Mouse (Mus musculus) liver (tissue): ENCODE measurements at regions not wholly inside any gene's neighbourhood (a gene's known extent, or its start where the extent isn't known, plus 50 kb on each side); places are given as distances from the start of the nearest gene placed in this dataset.

Experiments
- DNase-seq: peaks from one replicate; pipeline ENCODE4 v3.0.0-alpha.2; 2020; ENCODE audit warnings: mixed read lengths

DNA sequence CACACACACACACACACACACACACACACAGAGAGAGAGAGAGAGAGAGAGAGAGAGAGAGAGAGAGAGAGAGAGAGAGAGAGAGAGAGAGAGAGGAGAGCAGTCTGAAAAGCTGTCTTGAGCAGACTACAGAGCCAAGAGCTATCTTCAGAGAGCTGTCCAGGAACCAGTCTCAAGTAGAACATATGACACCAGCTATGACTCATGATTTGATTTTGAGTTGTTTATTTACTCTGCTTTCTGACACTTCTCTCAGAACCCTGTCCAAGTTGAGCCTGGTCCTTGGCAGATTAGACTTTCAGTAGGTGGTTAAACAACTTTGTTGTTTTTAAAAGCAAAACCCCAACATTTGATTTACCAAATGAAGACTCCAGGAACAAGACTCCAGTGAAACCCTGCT is 420.8 kb upstream of the Lcorl start:
- DNase-seq = no peak

DNA sequence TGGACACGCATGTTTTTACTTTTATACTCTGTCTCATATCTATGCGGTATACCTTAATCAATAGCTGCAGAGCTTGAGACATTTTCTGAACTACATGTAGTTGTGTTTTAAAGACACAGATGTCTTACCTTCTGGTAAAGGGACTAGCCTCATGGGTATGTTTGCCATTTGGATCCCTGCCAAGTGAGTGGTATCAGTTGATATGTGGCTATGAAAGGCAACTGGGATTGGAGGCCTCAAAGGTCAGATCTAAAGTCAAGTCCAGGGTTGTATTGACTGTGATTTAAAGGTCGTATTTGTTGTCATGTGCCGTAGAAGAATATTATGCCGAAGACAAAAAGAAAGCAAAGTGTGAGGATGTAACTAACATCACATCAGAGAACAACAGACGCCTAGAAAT is 399.3 kb upstream of the Lcorl start:
- DNase-seq = no peak

- DNase-seq = no peak
These were observed 396.5 kb upstream of the Lcorl start for GRCm38 (mm10) chr5:46253940-46254339.

DNA sequence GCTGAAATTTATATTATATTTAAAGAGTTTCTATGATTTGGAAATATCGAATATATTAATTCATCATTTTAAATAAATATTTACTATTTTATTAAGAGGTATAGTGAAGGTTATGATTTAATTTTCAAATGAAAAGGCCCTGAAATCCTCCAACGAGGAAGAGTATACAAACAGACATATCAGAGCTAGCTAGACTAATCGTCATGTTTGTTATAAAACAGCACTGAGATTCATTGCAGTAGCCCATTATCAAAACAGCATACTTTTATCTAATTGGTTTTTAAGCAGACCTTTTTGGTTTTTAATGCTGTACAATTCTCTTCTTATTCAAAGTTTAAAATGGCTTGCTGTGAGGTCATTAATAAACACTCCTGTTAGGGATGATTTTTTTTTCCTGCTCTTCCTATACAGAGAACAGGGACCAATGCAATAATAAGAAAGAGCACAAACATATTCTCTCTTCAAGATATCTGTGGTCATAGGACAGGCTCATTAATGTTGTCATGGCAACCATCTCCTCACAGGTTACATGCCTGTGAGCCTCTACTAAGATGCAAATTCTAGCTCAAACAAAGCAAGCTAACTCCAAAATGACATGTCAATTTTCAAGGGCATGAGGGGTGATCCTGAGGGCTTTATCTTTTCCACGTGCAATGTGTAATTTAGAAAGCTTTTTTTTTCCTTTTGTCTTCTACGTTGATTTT is 378.1 kb upstream of the Lcorl start:
- DNase-seq = no peak

- no peak for DNase-seq
These were observed 375.4 kb upstream of the Lcorl start for GRCm38 (mm10) chr5:46232780-46233179.

DNA sequence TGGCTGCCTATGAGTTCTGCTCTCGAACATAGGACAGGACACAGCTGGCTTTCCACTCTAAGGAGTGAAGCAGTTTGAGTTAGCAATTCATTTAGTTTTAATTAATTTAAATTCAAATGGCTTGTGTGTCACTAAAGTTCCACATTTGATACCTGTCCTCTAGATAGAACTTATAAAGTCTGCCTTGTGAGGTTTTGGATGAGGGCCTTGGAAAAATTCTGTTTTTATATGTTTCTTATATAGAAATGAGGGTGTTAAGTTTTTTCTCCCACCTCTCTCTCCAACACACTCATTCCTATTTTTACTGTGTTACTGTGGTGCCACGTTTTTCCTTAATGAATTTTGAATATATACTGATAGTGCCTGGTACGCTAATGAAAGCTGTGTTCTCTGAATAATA is 371.3 kb upstream of the Lcorl start:
- DNase-seq = no peak

- no peak for DNase-seq
These were observed 355.5 kb upstream of the Lcorl start for GRCm38 (mm10) chr5:46212845-46213468.

- DNase-seq = no peak
These were observed 351.7 kb upstream of the Lcorl start for GRCm38 (mm10) chr5:46209076-46209475.

DNA sequence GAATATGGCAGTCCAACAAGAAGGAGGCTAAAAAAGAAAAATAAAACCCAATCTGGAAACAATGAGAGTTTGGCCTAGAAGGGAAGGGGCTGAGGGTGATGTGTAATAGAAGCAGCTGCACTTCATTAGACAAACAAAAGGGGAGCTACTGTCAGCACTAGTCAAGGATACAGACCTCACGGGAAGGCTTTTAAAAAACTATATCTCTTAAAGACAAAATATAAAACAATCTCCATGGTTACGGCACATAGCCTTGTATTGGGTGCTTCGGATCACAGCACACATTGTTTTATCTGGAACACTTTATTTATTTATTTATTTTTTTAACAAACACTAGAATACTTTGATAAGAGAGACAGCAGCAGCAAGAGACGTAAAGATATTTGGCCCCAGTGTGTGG is 346.3 kb upstream of the Lcorl start:
- DNase-seq = no peak

- DNase-seq = no peak
These were observed 345.0 kb upstream of the Lcorl start for GRCm38 (mm10) chr5:46202457-46202772.

- no peak for DNase-seq
These were observed 344.4 kb upstream of the Lcorl start for GRCm38 (mm10) chr5:46201639-46202456.

DNA sequence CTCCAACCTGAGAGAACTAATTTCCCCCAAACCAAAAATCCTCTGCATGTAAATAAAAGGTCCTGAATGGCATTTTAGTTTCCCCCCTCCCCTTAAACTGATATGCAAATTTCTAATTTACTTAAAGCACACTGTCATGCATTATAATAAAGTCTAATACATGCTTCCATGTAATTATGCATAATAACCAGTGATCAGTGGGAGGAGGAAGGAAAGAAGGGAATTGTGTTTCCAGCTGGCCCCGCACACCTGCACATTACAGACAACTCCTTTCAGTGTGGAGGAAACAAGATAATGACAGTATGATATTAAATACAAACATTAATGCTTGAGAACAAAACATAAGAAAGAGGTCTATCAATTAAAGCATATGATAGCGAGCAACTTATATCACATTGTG is 329.5 kb upstream of the Lcorl start:
- DNase-seq = no peak

GRCm38 (mm10) chr5:46182157-46182556 is 324.7 kb upstream of the Lcorl start:
- DNase-seq = no peak

GRCm38 (mm10) chr5:46172315-46172714 is 314.9 kb upstream of the Lcorl start:
- DNase-seq = no peak

- no peak for DNase-seq
These were observed 303.4 kb upstream of the Lcorl start for GRCm38 (mm10) chr5:46160774-46161173.

- DNase-seq = no peak
These were observed 294.6 kb upstream of the Lcorl start for GRCm38 (mm10) chr5:46151973-46152372.

GRCm38 (mm10) chr5:46150825-46151224 is 293.4 kb upstream of the Lcorl start:
- DNase-seq = no peak

GRCm38 (mm10) chr5:46149851-46150615 is 292.6 kb upstream of the Lcorl start:
- DNase-seq = no peak

- no peak for DNase-seq
These were observed 281.6 kb upstream of the Lcorl start for GRCm38 (mm10) chr5:46139024-46139423.

GRCm38 (mm10) chr5:46137695-46138094 is 280.3 kb upstream of the Lcorl start:
- DNase-seq = no peak

DNA sequence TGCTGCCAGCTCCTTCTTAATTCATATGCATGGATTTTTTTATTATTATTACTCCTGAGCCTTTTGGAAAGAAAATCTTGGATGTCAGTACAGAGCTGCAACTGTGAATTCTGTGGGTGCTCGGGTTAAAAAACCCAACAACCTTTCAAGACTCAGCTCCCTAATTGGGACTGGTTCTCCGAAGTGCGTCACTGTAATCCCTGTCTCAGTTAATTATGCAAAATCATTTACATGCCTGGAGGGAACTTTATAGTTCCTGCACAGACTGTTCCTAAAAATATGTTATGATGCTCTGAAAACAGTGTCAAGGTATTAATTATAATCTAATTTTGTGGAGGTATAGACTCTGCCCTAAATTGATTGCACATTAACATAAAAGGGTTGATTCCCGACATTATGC is 250.6 kb upstream of the Lcorl start:
- DNase-seq = no peak

GRCm38 (mm10) chr5:46103350-46103749 is 245.9 kb upstream of the Lcorl start:
- DNase-seq = no peak

GRCm38 (mm10) chr5:46092549-46092948 is 235.1 kb upstream of the Lcorl start:
- DNase-seq = no peak
